Mouse (Mus musculus) liver, postnatal 0 days (tissue): ENCODE results near the gene Rps6kl1. TPM values are rescaled to one million over a fixed set of nuclear protein-coding genes. Genes with fewer than 3 reads are reported as not detected.

Source experiments
- ATAC-seq: fragments of 200-750 bp; cut with Nextera tagmentation; 2 replicates; pipeline ENCODE4 v1.8.0; 2017; ENCODE audit warnings: mild to moderate bottlenecking, moderate library complexity
- DNase-seq: peaks from one replicate; pipeline ENCODE4 v3.0.0-alpha.2; 2016
- H3K27ac ChIP-seq: fragments of 300-500 bp; sonication (generic); 2 replicates; pipeline ENCODE4 v1.5.1; 2014; ENCODE audit warnings: antibody characterized with exemption, moderate library complexity, mild to moderate bottlenecking, low read depth
- H3K27me3 ChIP-seq: fragments of 300-500 bp; sonication (generic); 2 replicates; pipeline ENCODE4 v1.6.1; 2014; ENCODE audit warnings: low read length, control low read depth, mixed read lengths; ENCODE audit not compliant: insufficient read depth
- H3K36me3 ChIP-seq: fragments of 300-500 bp; sonication (generic); replicated peaks from 2 replicates; pipeline ENCODE4 v1.6.1; 2014; ENCODE audit warnings: mild to moderate bottlenecking, control low read depth, low read length, moderate library complexity, mixed read lengths; ENCODE audit not compliant: insufficient read depth
- H3K4me1 ChIP-seq: fragments of 300-500 bp; sonication (generic); 2 replicates; pipeline ENCODE4 v1.6.1; 2014; ENCODE audit warnings: antibody characterized with exemption, mild to moderate bottlenecking, control low read depth; ENCODE audit not compliant: insufficient read depth
- H3K4me2 ChIP-seq: fragments of 300-500 bp; sonication (generic); 2 replicates; pipeline ENCODE4 v1.6.1; 2014; ENCODE audit warnings: low read depth, mild to moderate bottlenecking, low read length, moderate library complexity, mixed read lengths
- H3K4me3 ChIP-seq: fragments of 300-500 bp; sonication (generic); 2 replicates; pipeline ENCODE4 v1.5.1; 2014; ENCODE audit warnings: low read depth, low read length
- H3K9ac ChIP-seq: fragments of 300-500 bp; sonication (generic); replicated peaks from 2 replicates; pipeline ENCODE4 v1.6.1; 2014; ENCODE audit warnings: mild to moderate bottlenecking, moderate library complexity
- H3K9me3 ChIP-seq: fragments of 300-500 bp; sonication (generic); 2 replicates; pipeline ENCODE4 v1.6.1; 2016; ENCODE audit warnings: mild to moderate bottlenecking, control low read depth, low read length, mixed read lengths
- CTCF ChIP-seq: sonication (generic); IDR thresholded peaks from 2 replicates; pipeline ENCODE4 v1.5.1; 2016; ENCODE audit warnings: antibody characterized with exemption, low read depth
- EP300 ChIP-seq: IDR thresholded peaks from 2 replicates; pipeline ENCODE4 v1.6.1; 2016; ENCODE audit warnings: antibody characterized with exemption, low read depth, mild to moderate bottlenecking
- WGBS: fragments of 180-500 bp; shearing (Covaris S2); extraction: QIAGEN DNeasy Blood & Tissue Kit; methylation state at CpG from one replicate; pipeline ENCODE4 v1.1.7; 2014; ENCODE audit not compliant: insufficient replicate concordance; 5-methylcytosine and 5-hydroxymethylcytosine counted together
- polyA plus RNA-seq: library from polyadenylated mRNA; unstranded; fragments of >200 nt; fragmentation: Nextera tagmentation; extraction: Ambion mirVana; gene quantifications from 2 replicates; pipeline ENCODE4 v1.2.1, GENCODE M21; 2015

The Rps6kl1 gene
- polyA plus RNA-seq, 1 experiment from 2014 or later = 0.61 TPM

GRCm38 (mm10) chr12:85091190-85091589, 59.9 kb downstream of the Rps6kl1 start:
- no peaks in the 10 kb centered on the region; the same call in 1 of the 2 replicates for H3K36me3 ChIP-seq
- H3K4me2 ChIP-seq = no peak overlapping the region
- H3K27ac ChIP-seq = no peak overlapping the region
- H3K9me3 ChIP-seq = no peaks in the 10 kb centered on the region
- no peaks in the 10 kb centered on the region for H3K4me1 ChIP-seq
- no peak overlapping the region for H3K9ac ChIP-seq
- H3K27me3 ChIP-seq = no peaks in the 10 kb centered on the region
- no peak for TF ChIP-seq EP300
- TF ChIP-seq CTCF = no peak
- no peak for ATAC-seq
- no peak for DNase-seq
- H3K4me3 ChIP-seq = no peak overlapping the region
- WGBS = 49% methylated on average over 3 of the region's 3 CpGs

- WGBS = 93% methylated on average over 12 of the region's 12 CpGs
- no peak for ATAC-seq
- H3K4me3 ChIP-seq = no peak overlapping the region
- H3K27ac ChIP-seq = no peak overlapping the region
- H3K4me2 ChIP-seq = no peak overlapping the region
- no peaks in the 10 kb centered on the region; the same call in 1 of the 2 replicates for H3K36me3 ChIP-seq
- no peaks in the 10 kb centered on the region for H3K4me1 ChIP-seq
- no peak overlapping the region for H3K9ac ChIP-seq
- DNase-seq = no peak
- H3K9me3 ChIP-seq = no peaks in the 10 kb centered on the region
- H3K27me3 ChIP-seq = no peaks in the 10 kb centered on the region
- TF ChIP-seq EP300 = no peak
- no peak for TF ChIP-seq CTCF
These were observed 63.2 kb downstream of the Rps6kl1 start for GRCm38 (mm10) chr12:85087845-85088244.

Other genes with a start within 250 kb of the Rps6kl1 start
- 66.0 and 74.5 TPM in 2 replicates for gene Fcf1, start 180.4 kb downstream of the Rps6kl1 start, polyA plus RNA-seq
- gene Arel1, start 180.4 kb downstream of the Rps6kl1 start, polyA plus RNA-seq = 5.2 and 6.9 TPM in 2 replicates
- 5.4 and 6.2 TPM in 2 replicates for gene Ylpm1, start 154.9 kb downstream of the Rps6kl1 start, polyA plus RNA-seq
- 2.3 and 2.8 TPM in 2 replicates for gene Prox2, start 40.5 kb downstream of the Rps6kl1 start, polyA plus RNA-seq
- 68.3 and 76.4 TPM in 2 replicates for gene Dlst, start 40.4 kb downstream of the Rps6kl1 start, polyA plus RNA-seq
- 0.36 and 0.45 TPM in 2 replicates for gene Pgf, start 26.5 kb upstream of the Rps6kl1 start, polyA plus RNA-seq
- 21.7 and 24.6 TPM in 2 replicates for gene Eif2b2, start 68.2 kb upstream of the Rps6kl1 start, polyA plus RNA-seq
- 1.4 and 1.6 TPM in 2 replicates for gene Mlh3, start 119.3 kb upstream of the Rps6kl1 start, polyA plus RNA-seq
- gene Acyp1, start 137.2 kb upstream of the Rps6kl1 start, polyA plus RNA-seq = 27.8 and 29.9 TPM in 2 replicates
- 0.12 and 0.22 TPM in 2 replicates for gene Zc2hc1c, start 137.3 kb upstream of the Rps6kl1 start, polyA plus RNA-seq
- 4.1 and 4.5 TPM in 2 replicates for gene Nek9, start 188.1 kb upstream of the Rps6kl1 start, polyA plus RNA-seq
- gene Tmed10, start 223.6 kb upstream of the Rps6kl1 start, polyA plus RNA-seq = 165 and 170 TPM in 2 replicates